Mouse (Mus musculus) hematopoietic multipotent progenitor cell, adult 10-12 weeks (in vitro differentiated cells): ENCODE data around the gene Snn. TPM values are rescaled to one million over a fixed set of nuclear protein-coding genes. Genes with fewer than 3 reads are reported as not detected.

Experiments used
- polyA plus RNA-seq: library from polyadenylated mRNA; stranded (reverse); fragments of >175 nt; gene quantifications from 2 replicates; pipeline ENCODE4 v1.2.3, GENCODE M21; 2012; ENCODE audit warnings: low replicate concordance

Gene Snn
- polyA plus RNA-seq: 167 and 238 TPM in 2 replicates

DNA sequence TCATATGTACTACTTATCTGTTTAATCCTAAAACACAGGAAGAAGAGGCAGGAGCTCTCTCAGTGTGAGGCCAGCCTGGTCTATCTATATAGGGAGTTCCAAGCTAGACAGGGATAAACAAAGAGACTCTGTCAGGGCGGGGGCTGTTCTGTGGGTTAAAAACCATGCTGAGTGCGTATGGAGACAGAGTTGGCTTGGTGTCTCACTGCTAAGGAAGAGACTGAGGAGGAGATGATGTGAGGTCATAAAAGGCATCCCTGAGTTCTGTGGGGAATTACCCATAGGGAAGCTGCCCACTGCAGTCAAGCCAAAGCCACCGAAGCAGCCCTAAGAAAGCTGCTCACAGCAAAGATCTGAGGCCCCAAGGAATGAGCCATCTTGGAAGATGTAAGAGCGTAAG is at the start of gene Snn:
Gene Snn, plus strand, starts transcription at position 301 of the 400 bp plus-strand sequence.

DNA sequence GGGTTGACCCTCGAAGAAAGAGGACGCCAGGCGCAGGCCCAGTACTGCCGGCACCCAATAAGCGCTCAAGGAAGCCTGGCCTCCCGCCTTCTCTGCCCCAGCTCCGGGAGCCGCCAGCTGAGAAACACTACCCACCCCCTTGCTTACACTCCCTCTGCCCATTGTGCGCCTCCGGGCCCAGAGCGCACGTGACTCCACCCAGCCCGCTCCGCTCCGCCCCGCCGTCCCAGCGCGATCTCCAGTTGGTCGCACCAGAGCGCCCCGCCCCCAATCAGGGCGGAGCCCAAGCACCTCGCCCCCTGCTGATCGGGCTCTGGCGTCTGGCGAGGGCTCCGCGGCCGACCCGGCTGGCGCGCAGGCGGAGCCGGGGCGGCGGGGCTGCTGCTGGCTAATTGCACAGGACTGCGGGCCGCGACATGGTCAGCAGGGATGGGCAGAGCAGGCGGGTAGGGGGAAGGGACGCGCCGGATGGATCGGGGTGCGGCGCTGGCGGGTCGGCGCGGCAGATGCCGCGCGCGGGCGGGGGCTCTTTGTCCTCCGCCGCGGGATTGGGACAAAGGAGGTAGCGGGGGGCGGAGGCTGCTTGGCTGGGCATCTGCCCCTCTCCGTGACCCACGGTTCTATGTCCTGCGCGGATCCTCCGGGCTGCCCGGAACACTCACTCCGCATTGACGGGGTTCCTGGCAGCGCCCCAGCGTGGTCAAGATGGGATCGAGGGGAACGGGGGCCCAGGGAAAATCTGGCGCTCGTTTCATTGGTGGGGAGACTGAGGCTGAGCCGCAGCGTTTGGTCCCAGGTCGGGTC is 5.5 kb downstream of the Snn start, which contains the start of gene Litaf:
Gene Litaf, minus strand, starts transcription at position 129 of the 804 bp plus-strand sequence.

Other genes with a start within 250 kb of the Snn start
- not detected in 2 replicates for gene Gm11172, start 248.0 kb upstream of the Snn start, polyA plus RNA-seq
- 1.6 and 1.8 TPM in 2 replicates for gene Rmi2, start 225.9 kb upstream of the Snn start, polyA plus RNA-seq
- gene Litaf, start 5.2 kb downstream of the Snn start, polyA plus RNA-seq: 31.0 and 173 TPM in 2 replicates
- gene Txndc11, start 73.7 kb downstream of the Snn start, polyA plus RNA-seq: 35.0 and 58.5 TPM in 2 replicates
- gene Zc3h7a, start 115.4 kb downstream of the Snn start, polyA plus RNA-seq: 14.4 and 21.3 TPM in 2 replicates
- 3.4 and 17.7 TPM in 2 replicates for gene Rsl1d1, start 142.4 kb downstream of the Snn start, polyA plus RNA-seq
- gene Gspt1, start 193.4 kb downstream of the Snn start, polyA plus RNA-seq: 70.4 and 165 TPM in 2 replicates